Comparison of ENCODE assay signal across 8 mouse cellular contexts in the genomic region with DNA sequence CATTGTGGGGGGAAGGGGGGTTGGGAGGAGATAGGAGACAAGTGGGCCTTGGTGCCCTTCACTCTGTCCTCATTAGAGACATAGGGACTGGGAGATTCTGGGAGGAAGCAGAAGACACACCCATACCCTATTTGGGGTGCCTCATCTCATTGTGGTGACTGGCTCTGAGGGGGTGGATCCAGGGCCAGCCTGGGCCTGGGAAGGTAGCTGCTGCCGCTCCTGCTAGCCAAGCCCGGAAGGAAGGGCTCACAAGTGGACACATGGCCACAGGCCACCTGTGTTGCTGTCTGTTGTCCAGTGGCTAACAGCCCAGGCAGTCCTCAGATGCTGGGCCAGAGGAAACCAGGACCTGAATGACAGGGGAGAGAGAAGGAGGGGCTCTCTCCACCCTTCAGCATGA. TPM values are rescaled to one million over a fixed set of nuclear protein-coding genes. Genes with fewer than 3 reads are reported as not detected.
DNase-seq lines count a peak whose midpoint lies in the region; ATAC-seq and TF ChIP-seq lines count a peak whose summit lies in the region.

No protein-coding gene starts in this region.

- H3K4me2 ChIP-seq in lung, embryonic 15.5 days = peak overlapping the region; percentile 46
- peak overlapping the region; percentile 52 for H3K4me2 ChIP-seq in heart, postnatal 0 days (ENCODE audit: low read depth, low read length)

- peaks cover 8% of the 10 kb centered on the region for H3K27me3 ChIP-seq in lung, embryonic 15.5 days
- peaks cover 8% of the 10 kb centered on the region; the same call in 1 of the 2 replicates for H3K27me3 ChIP-seq in embryonic facial prominence, embryonic 10.5 days (replicated peaks; ENCODE audit: low read depth, poor library complexity, severe bottlenecking)
- H3K27me3 ChIP-seq in heart, postnatal 0 days (ENCODE audit: control insufficient read depth, insufficient read depth, low read length) = no peaks in the 10 kb centered on the region
- no peaks in the 10 kb centered on the region for H3K27me3 ChIP-seq in megakaryocyte, embryonic 14.5 days (replicated peaks)

- WGBS in lung, embryonic 15.5 days = 13% methylated on average over 2 of the region's 2 CpGs
- 27% methylated on average over 2 of the region's 2 CpGs for WGBS in embryonic facial prominence, embryonic 10.5 days
- WGBS in heart, postnatal 0 days = 8% methylated on average over 2 of the region's 2 CpGs

- 0 out of 2 replicates have a peak overlapping the region, but pooled peaks have one; percentile 7 for H3K4me3 ChIP-seq in lung, embryonic 15.5 days
- H3K4me3 ChIP-seq in embryonic facial prominence, embryonic 10.5 days = peak overlapping the region; percentile 48
- no peak overlapping the region for H3K4me3 ChIP-seq in heart, postnatal 0 days (ENCODE audit: low read depth, low read length)
- H3K4me3 ChIP-seq in megakaryocyte, embryonic 14.5 days (replicated peaks) = peak overlapping the region; percentile 91

- peak overlapping the region; percentile 13; the same call in 1 of the 2 replicates for H3K9ac ChIP-seq in lung, embryonic 15.5 days
- no peak overlapping the region for H3K9ac ChIP-seq in heart, postnatal 0 days (replicated peaks; ENCODE audit: low read depth, low read length)

- peaks cover 69% of the 10 kb centered on the region for H3K4me1 ChIP-seq in lung, embryonic 15.5 days
- H3K4me1 ChIP-seq in embryonic facial prominence, embryonic 10.5 days = peaks cover 95% of the 10 kb centered on the region
- H3K4me1 ChIP-seq in heart, postnatal 0 days (ENCODE audit: control insufficient read depth, insufficient read depth) = peaks cover 29% of the 10 kb centered on the region
- peaks cover 90% of the 10 kb centered on the region for H3K4me1 ChIP-seq in megakaryocyte, embryonic 14.5 days

- no peak for DNase-seq in lung, postnatal 10 days
- peak; percentile 20 for DNase-seq in embryonic facial prominence, embryonic 10.5 days (ENCODE audit: low spot score)
- DNase-seq in heart, postnatal 0 days (ENCODE audit: low spot score) = no peak
- no peak for DNase-seq in urinary bladder, postnatal 14 days (ENCODE audit: low spot score)
- DNase-seq in urinary bladder, postnatal 4 days (ENCODE audit: low spot score in 2 of 2) = no peak
- DNase-seq in frontal cortex, postnatal 36 days (ENCODE audit: low spot score in 2 of 2) = no peak

- TF ChIP-seq EP300 in heart, postnatal 0 days (IDR thresholded peaks at IDR 0.05; ENCODE audit: low read depth) = no peak

- no peak for TF ChIP-seq CTCF in heart, postnatal 0 days (IDR thresholded peaks at IDR 0.05; ENCODE audit: low read depth)

- H3K9me3 ChIP-seq in lung, embryonic 15.5 days = no peaks in the 10 kb centered on the region
- H3K9me3 ChIP-seq in embryonic facial prominence, embryonic 10.5 days = no peaks in the 10 kb centered on the region
- H3K9me3 ChIP-seq in heart, postnatal 0 days (replicated peaks; ENCODE audit: control insufficient read depth, low read length) = no peaks in the 10 kb centered on the region
- no peaks in the 10 kb centered on the region for H3K9me3 ChIP-seq in megakaryocyte, embryonic 14.5 days

- H3K36me3 ChIP-seq in lung, embryonic 15.5 days = peaks cover 6% of the 10 kb centered on the region; the same call in 1 of the 2 replicates
- peaks cover 28% of the 10 kb centered on the region for H3K36me3 ChIP-seq in embryonic facial prominence, embryonic 10.5 days (replicated peaks)
- H3K36me3 ChIP-seq in heart, postnatal 0 days (replicated peaks; ENCODE audit: control insufficient read depth, insufficient read depth, low read length) = peaks cover 20% of the 10 kb centered on the region
- H3K36me3 ChIP-seq in megakaryocyte, embryonic 14.5 days (replicated peaks; ENCODE audit: low read length) = peaks cover 60% of the 10 kb centered on the region

- no peak for ATAC-seq in lung, embryonic 15.5 days (ENCODE audit: borderline replicate concordance, extremely low read depth, low FRiP score, low TSS enrichment)
- ATAC-seq in heart, postnatal 0 days (ENCODE audit: insufficient read depth, low read depth) = no peak

- H3K27ac ChIP-seq in lung, embryonic 15.5 days = peak overlapping the region; percentile 94
- H3K27ac ChIP-seq in embryonic facial prominence, embryonic 10.5 days (replicated peaks) = peak overlapping the region; percentile 92
- H3K27ac ChIP-seq in heart, postnatal 0 days (ENCODE audit: low read depth) = peak overlapping the region; percentile 91

RNA-seq across cellular contexts. Expression of a gene that starts 2.9 kb away (rescaled TPM):
- 5.3 and 9.3 TPM in 2 replicates for polyA plus RNA-seq in lung, embryonic 15.5 days (2015; fragmentation: Nextera tagmentation; extraction: Ambion mirVana)
- 10.8 and 15.5 TPM in 2 replicates for polyA plus RNA-seq in embryonic facial prominence, embryonic 10.5 days (2016; fragmentation: Nextera tagmentation; extraction: Ambion mirVana)
- 7.1 and 14.5 TPM in 2 replicates for total RNA-seq in heart, postnatal 0 days (2014; rRNA removed; ENCODE audit: low replicate concordance)
- polyA plus RNA-seq in heart, postnatal 0 days (2015; fragmentation: Nextera tagmentation; extraction: Ambion mirVana) = 6.2 and 6.5 TPM in 2 replicates
- 122 and 166 TPM in 2 replicates for polyA plus RNA-seq in megakaryocyte, embryonic 14.5 days (2012; ENCODE audit: insufficient read depth, low replicate concordance)

RNA-seq across cellular contexts. Expression of a gene that starts 10.0 kb away (rescaled TPM):
- 57.7 and 60.8 TPM in 2 replicates for polyA plus RNA-seq in lung, embryonic 15.5 days (2015; fragmentation: Nextera tagmentation; extraction: Ambion mirVana)
- polyA plus RNA-seq in embryonic facial prominence, embryonic 10.5 days (2016; fragmentation: Nextera tagmentation; extraction: Ambion mirVana) = 70.8 and 78.6 TPM in 2 replicates
- total RNA-seq in heart, postnatal 0 days (2014; rRNA removed; ENCODE audit: low replicate concordance) = 2.6 and 5.5 TPM in 2 replicates
- 33.4 and 39.7 TPM in 2 replicates for polyA plus RNA-seq in heart, postnatal 0 days (2015; fragmentation: Nextera tagmentation; extraction: Ambion mirVana)
- 2.9 and 13.8 TPM in 2 replicates for polyA plus RNA-seq in megakaryocyte, embryonic 14.5 days (2012; ENCODE audit: insufficient read depth, low replicate concordance)

RNA-seq across cellular contexts. Expression of a gene that starts 11.2 kb away (rescaled TPM):
- polyA plus RNA-seq in lung, embryonic 15.5 days (2015; fragmentation: Nextera tagmentation; extraction: Ambion mirVana) = 148 and 151 TPM in 2 replicates
- 265 and 267 TPM in 2 replicates for polyA plus RNA-seq in embryonic facial prominence, embryonic 10.5 days (2016; fragmentation: Nextera tagmentation; extraction: Ambion mirVana)
- total RNA-seq in heart, postnatal 0 days (2014; rRNA removed; ENCODE audit: low replicate concordance) = 15.4 and 23.6 TPM in 2 replicates
- polyA plus RNA-seq in heart, postnatal 0 days (2015; fragmentation: Nextera tagmentation; extraction: Ambion mirVana) = 47.5 and 50.6 TPM in 2 replicates
- 2.2 and 29.0 TPM in 2 replicates for polyA plus RNA-seq in megakaryocyte, embryonic 14.5 days (2012; ENCODE audit: insufficient read depth, low replicate concordance)

RNA-seq across cellular contexts. Expression of a gene that starts 38.2 kb away (rescaled TPM):
- 28.2 and 35.5 TPM in 2 replicates for polyA plus RNA-seq in lung, embryonic 15.5 days (2015; fragmentation: Nextera tagmentation; extraction: Ambion mirVana)
- 25.0 and 25.2 TPM in 2 replicates for polyA plus RNA-seq in embryonic facial prominence, embryonic 10.5 days (2016; fragmentation: Nextera tagmentation; extraction: Ambion mirVana)
- 4.7 and 8.2 TPM in 2 replicates for total RNA-seq in heart, postnatal 0 days (2014; rRNA removed; ENCODE audit: low replicate concordance)
- polyA plus RNA-seq in heart, postnatal 0 days (2015; fragmentation: Nextera tagmentation; extraction: Ambion mirVana) = 8.0 and 10.4 TPM in 2 replicates
- 5.7 and 22.3 TPM in 2 replicates for polyA plus RNA-seq in megakaryocyte, embryonic 14.5 days (2012; ENCODE audit: insufficient read depth, low replicate concordance)

RNA-seq across cellular contexts. Expression of a gene that starts 46.8 kb away (rescaled TPM):
- polyA plus RNA-seq in lung, embryonic 15.5 days (2015; fragmentation: Nextera tagmentation; extraction: Ambion mirVana) = 0.06 and 0.14 TPM in 2 replicates
- polyA plus RNA-seq in embryonic facial prominence, embryonic 10.5 days (2016; fragmentation: Nextera tagmentation; extraction: Ambion mirVana) = 1.7 and 2.5 TPM in 2 replicates
- 0.04 and 1.5 TPM in 2 replicates for total RNA-seq in heart, postnatal 0 days (2014; rRNA removed; ENCODE audit: low replicate concordance)
- 0.03 and 0.08 TPM in 2 replicates for polyA plus RNA-seq in heart, postnatal 0 days (2015; fragmentation: Nextera tagmentation; extraction: Ambion mirVana)
- 0.12 TPM in 1 of 2 replicates, not detected in the other for polyA plus RNA-seq in megakaryocyte, embryonic 14.5 days (2012; ENCODE audit: insufficient read depth, low replicate concordance)
